Mouse (Mus musculus) hindbrain, embryonic 10.5 days (tissue): Measurements from ENCODE around the gene Slc1a7. TPM values are rescaled to one million over a fixed set of nuclear protein-coding genes. Genes with fewer than 3 reads are reported as not detected.

Experiments
- DNase-seq: peaks from one replicate; pipeline ENCODE4 v3.0.0-alpha.2; 2017; ENCODE audit warnings: low spot score
- H3K27ac ChIP-seq: fragments of 300-500 bp; sonication (generic); 2 replicates; pipeline ENCODE4 v1.5.1; 2016; ENCODE audit warnings: mild to moderate bottlenecking, moderate library complexity
- H3K27me3 ChIP-seq: fragments of 300-500 bp; sonication (generic); 2 replicates; pipeline ENCODE4 v1.6.1; 2016; ENCODE audit warnings: mild to moderate bottlenecking; ENCODE audit not compliant: poor library complexity, insufficient read depth, severe bottlenecking
- H3K36me3 ChIP-seq: fragments of 300-500 bp; sonication (generic); 2 replicates; pipeline ENCODE4 v1.6.1; 2016; ENCODE audit warnings: mild to moderate bottlenecking, moderate library complexity
- H3K4me1 ChIP-seq: fragments of 300-500 bp; sonication (generic); replicated peaks from 2 replicates; pipeline ENCODE4 v1.6.1; 2016; ENCODE audit warnings: mild to moderate bottlenecking
- H3K4me3 ChIP-seq: fragments of 300-500 bp; sonication (generic); 2 replicates; pipeline ENCODE4 v1.5.1; 2016; ENCODE audit warnings: mild to moderate bottlenecking, moderate library complexity
- H3K9me3 ChIP-seq: fragments of 300-500 bp; sonication (generic); 2 replicates; pipeline ENCODE4 v1.6.1; 2016; ENCODE audit warnings: mild to moderate bottlenecking, moderate library complexity
- WGBS: fragments of 180-500 bp; shearing (Covaris S2); methylation state at CpG from one replicate; pipeline ENCODE4 v1.1.7; 2016; 5-methylcytosine and 5-hydroxymethylcytosine counted together
- polyA plus RNA-seq: library from polyadenylated mRNA; unstranded; fragments of >200 nt; fragmentation: Nextera tagmentation; extraction: Ambion mirVana; gene quantifications from 2 replicates; pipeline ENCODE4 v1.2.1, GENCODE M21; 2016

The Slc1a7 gene
- polyA plus RNA-seq = not detected in 2 replicates

DNA sequence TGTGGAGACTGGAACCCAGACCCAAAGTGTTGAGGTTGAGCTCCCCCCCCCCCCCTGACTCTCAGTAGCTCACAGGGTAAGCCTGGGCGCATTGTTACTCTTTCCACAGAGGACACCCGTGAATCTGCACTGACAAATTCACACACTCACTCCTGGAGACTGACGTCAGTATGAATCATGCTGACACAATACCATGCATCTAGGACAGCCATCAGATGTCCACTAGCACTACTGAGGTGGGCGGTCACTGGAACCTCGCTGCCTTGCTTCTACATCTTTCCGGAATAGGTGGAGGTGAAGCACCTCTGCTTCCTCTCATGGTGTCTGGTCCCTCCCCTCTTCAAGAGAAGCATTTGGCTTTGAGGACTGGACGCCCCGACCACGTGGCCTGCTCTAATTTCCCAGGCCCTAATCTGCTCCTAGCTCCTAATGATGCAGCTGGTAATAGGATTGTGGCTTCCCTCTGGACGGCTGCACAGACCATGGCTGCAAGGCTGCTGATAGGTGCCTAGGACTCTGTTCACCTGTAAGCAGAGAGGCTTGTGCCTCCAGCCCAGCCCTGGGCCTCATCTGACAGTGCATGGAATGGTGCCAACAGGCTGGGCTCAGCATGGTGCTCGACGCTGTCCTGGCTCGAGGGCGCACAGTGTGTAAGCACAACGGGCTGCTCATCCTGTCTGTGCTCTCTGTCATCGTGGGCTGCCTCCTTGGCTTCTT lies at the start of gene Slc1a7:
Gene Slc1a7, plus strand, starts transcription at position 367 of the 717 bp plus-strand sequence.
- Histone ChIP-seq H3K9me3 (no peaks in the 10 kb centered on the region), H3K27me3 (no peaks in the 10 kb centered on the region), H3K4me1 (peaks cover 18% of the 10 kb centered on the region), H3K4me3 (no peak within 1 kb of the TSS), H3K27ac (no peak within 1 kb of the TSS), H3K36me3 (no peaks in the 10 kb centered on the region)
- DNase-seq = no peak
- 87% methylated on average over 16 of the region's 16 CpGs for WGBS

DNA sequence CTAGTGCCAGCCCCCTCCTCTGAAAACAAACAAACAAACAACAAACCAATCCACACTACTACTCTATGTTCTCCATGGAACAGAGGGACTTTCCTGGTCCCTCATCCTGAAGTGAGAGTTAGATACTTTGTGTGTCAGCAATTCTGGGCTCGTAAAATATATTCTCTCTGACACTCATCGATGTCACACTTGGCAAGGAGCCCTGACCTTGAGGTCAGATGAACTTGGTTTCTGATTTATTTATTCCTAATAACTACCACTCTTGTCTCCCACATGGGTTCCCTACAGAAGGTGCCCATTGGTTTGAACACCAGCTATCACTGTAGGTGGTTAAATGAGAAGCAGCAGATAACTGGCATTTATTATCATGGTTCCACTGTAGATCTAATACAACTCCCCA lies 47.8 kb upstream of the Slc1a7 start:
- Histone ChIP-seq H3K4me1 (peaks cover 23% of the 10 kb centered on the region), H3K4me3 (no peak overlapping the region), H3K9me3 (no peaks in the 10 kb centered on the region), H3K27ac (no peak overlapping the region), H3K27me3 (no peaks in the 10 kb centered on the region), H3K36me3 (peaks cover 8% of the 10 kb centered on the region; the same call in 1 of the 2 replicates)
- 98% methylated on average over 2 of the region's 2 CpGs for WGBS
- DNase-seq = no peak

DNA sequence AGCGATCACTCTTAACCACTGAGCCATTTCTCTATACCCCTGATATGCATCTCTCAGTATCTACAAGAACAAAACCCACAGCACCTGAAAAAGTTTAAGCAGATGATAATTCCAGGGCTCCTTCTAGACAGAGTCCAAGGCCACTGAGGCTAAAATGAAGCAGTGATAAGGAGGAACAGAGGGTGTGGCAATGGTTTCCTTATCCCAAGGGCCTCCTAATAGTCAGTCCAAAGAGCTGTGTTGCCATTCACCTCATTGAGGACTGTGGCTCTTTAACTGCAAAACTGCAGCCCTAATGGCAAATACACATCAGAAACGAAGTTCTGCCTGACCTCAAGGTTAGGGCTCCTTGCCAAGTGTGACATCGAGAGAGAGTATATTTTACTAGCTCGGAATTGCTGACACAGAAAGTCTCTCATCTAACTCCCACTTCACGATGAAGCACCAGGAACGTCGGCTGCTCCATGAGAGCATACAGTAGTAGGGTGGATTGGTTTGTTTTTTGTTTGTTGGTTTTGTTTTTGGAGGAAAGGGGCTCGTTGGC lies 46.9 kb upstream of the Slc1a7 start:
- DNase-seq = no peak
- H3K4me3 ChIP-seq = no peak overlapping the region
- 87% methylated on average over 8 of the region's 8 CpGs for WGBS

DNA sequence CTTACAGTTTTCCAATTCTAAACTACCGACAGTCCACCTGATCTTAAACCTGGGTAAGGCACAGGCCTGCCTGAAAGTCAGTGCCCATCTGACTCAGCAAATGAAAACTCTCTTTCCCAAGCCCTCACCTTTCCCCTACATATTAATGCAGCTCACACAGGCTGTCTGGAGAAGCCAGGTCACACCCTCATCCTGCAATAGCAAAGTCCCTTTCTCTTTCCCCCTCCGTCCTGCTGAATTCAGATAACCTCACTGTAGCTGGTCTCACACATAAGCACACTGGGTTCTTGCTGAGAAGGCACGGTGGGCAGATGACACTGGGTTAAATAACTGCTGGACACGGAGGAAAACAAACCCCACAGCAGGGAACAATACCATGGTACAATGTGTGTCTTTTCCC lies 46.2 kb upstream of the Slc1a7 start:
- Histone ChIP-seq H3K4me1 (peaks cover 23% of the 10 kb centered on the region), H3K4me3 (peak overlapping the region; percentile 93), H3K9me3 (no peaks in the 10 kb centered on the region), H3K36me3 (peaks cover 8% of the 10 kb centered on the region; the same call in 1 of the 2 replicates), H3K27ac (no peak overlapping the region), H3K27me3 (no peaks in the 10 kb centered on the region)
- no peak for DNase-seq
- 51% methylated on average over 4 of the region's 4 CpGs for WGBS

More for the DNA sequence above, 46.9 kb upstream of the Slc1a7 start:
- Histone ChIP-seq H3K27me3 (no peaks in the 10 kb centered on the region), H3K36me3 (peaks cover 8% of the 10 kb centered on the region; the same call in 1 of the 2 replicates), H3K27ac (no peak overlapping the region), H3K9me3 (no peaks in the 10 kb centered on the region), H3K4me1 (peaks cover 23% of the 10 kb centered on the region)

DNA sequence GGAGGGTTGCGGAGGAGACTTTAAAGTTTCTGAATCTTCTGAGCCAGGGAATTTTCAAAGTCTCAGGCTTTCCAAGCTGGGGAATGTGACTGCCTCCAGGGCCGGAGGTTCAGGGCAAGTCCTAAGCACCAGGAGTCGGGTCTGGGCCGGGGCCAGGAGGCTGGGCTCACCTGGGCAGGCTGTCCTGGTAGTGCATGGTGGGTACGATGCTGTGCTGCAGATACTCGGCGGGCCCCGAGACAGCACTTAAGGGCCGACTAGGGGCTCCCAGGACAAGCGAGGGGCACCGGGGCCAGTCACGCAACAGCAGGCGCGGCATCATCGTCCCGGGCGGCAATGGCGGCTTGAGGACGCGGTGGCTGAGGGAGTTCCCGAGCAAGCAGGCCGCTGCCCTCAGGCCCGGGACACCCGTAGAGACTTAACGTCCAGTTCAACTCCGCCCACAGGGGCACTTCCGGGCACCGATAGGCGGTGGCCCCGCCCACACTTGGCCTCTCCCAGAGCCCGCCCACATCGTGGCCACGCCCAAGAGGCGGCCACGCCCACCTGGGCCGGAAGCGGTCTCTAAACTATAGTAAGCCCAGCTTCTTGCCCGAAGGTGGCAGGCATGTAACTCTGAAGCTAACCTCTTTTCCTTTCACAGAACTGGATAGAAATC lies 44.9 kb upstream of the Slc1a7 start, which contains the start of gene Cpt2:
Gene Cpt2, minus strand, starts transcription at position 466 of the 658 bp plus-strand sequence.
- Histone ChIP-seq H3K27ac (peak within 1 kb of the TSS; percentile 92), H3K27me3 (no peaks in the 10 kb centered on the region), H3K9me3 (no peaks in the 10 kb centered on the region), H3K36me3 (peaks cover 8% of the 10 kb centered on the region; the same call in 1 of the 2 replicates), H3K4me3 (peak within 1 kb of the TSS; percentile 93), H3K4me1 (peaks cover 23% of the 10 kb centered on the region)
- 2% methylated on average over 38 of the region's 38 CpGs for WGBS
- peak; percentile 97 for DNase-seq

DNA sequence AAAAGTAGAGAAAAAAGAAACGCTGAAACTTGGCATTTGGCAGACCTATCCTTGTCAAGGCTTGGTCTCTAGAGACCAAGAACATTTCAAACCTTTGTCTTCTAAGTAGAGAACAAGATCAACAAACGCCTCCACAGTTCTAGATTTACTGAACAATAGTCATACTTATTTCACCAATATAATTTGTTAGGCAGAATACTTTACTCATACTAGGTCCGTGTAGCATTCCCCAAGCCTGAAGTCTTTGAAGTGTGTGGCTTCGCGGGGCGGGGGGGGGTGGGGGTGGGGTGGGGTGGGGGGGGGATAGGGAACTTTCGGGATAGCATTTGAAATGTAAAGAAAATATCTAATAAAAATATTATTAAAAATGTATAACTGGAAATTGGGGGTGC lies 44.3 kb upstream of the Slc1a7 start:
- Histone ChIP-seq H3K9me3 (no peaks in the 10 kb centered on the region), H3K4me1 (peaks cover 23% of the 10 kb centered on the region), H3K36me3 (peaks cover 8% of the 10 kb centered on the region; the same call in 1 of the 2 replicates), H3K27me3 (no peaks in the 10 kb centered on the region), H3K27ac (peak overlapping the region; percentile 92), H3K4me3 (peak overlapping the region; percentile 93)
- 52% methylated on average over 7 of the region's 7 CpGs for WGBS
- DNase-seq = no peak

DNA sequence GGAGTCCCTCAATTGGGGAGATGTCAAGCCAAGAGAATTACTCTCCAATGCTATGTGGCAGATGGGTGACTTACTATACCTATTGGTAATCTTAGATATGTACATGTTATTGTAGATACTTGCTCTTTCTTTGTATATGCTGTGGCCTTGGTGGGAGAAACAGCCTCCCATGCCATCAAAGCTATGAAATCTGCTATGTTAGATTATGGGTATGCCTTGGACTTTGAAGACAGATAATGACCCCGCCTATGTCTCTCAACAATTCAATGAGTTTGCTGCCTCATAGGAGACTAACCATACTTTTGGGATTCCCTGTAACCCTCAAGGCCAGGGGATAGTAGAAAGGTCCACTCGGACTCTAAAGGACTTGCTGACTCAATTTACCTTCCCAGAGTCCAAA lies 39.9 kb upstream of the Slc1a7 start:
- peaks cover 4% of the 10 kb centered on the region; the same call in 1 of the 2 replicates for H3K4me1 ChIP-seq
- H3K9me3 ChIP-seq = no peaks in the 10 kb centered on the region
- no peak overlapping the region for H3K27ac ChIP-seq
- no peaks in the 10 kb centered on the region for H3K36me3 ChIP-seq
- H3K4me3 ChIP-seq = no peak overlapping the region
- H3K27me3 ChIP-seq = no peaks in the 10 kb centered on the region
- WGBS = 71% methylated on average over 2 of the region's 2 CpGs
- DNase-seq = no peak

DNA sequence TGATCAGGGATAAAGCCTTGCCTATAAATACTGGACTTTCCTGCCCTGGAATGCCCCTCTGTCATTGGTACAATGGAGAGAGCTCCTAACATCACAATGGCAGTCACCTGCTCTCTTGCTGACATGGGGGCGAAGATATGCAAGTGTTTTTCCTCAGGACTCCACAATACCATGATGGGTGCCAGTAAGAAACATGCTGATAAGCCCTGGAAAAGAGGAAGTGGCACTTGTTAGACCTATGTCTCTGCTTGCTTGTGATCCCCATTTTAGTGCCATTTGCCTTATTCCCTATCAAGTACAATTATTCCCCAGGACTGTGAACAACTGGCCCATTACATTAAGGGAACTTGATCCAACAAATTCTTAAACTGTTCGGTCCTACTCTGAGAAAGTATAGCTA lies 39.4 kb upstream of the Slc1a7 start:
- no peak overlapping the region for H3K4me3 ChIP-seq
- no peaks in the 10 kb centered on the region for H3K9me3 ChIP-seq
- H3K4me1 ChIP-seq = no peaks in the 10 kb centered on the region
- WGBS = 85% methylated on average over 2 of the region's 2 CpGs
- no peaks in the 10 kb centered on the region for H3K27me3 ChIP-seq
- H3K36me3 ChIP-seq = no peaks in the 10 kb centered on the region
- DNase-seq = no peak
- no peak overlapping the region for H3K27ac ChIP-seq

DNA sequence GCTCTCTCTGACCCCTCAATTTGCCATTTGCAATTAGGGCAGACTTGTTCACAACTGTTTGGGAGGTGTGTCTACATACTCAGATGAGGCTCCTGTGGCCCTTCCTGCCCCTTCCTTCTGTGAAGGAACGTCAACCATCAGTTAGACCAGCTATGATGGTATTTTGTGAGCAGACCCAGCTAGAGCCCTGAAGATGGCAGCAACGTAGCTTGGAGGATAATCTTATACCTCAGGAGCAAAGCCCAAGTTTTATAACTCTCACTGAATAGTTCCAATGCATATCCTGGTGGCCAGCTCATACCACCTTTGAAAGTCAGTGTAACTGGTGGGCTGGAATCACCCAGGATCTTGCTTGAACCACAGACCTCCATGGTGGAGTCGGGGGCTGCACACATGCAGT lies 36.7 kb upstream of the Slc1a7 start:
- H3K4me3 ChIP-seq = no peak overlapping the region
- H3K27me3 ChIP-seq = no peaks in the 10 kb centered on the region
- H3K36me3 ChIP-seq = no peaks in the 10 kb centered on the region
- H3K9me3 ChIP-seq = no peaks in the 10 kb centered on the region
- no peaks in the 10 kb centered on the region for H3K4me1 ChIP-seq
- no peak overlapping the region for H3K27ac ChIP-seq
- WGBS = 72% methylated on average over 3 of the region's 3 CpGs
- DNase-seq = no peak

DNA sequence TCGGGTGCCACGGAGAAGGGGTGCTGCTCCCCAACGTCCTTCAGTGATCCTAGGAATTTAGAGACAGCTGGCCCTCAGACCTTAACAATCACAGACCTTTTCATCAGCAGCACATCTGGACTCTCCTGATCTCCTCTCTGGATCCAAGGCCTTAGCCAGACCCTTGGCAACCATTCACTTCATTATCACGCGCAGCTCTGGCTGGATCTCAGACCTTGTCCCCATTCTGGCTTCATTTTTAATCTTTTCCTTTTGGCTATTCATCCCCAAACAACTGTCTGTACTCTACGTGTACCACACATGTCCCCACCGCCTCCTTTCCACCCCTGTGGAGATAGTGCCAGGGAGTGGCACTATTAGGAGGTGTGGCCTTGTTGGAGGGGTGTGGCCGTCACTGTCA lies 34.9 kb upstream of the Slc1a7 start:
- Histone ChIP-seq H3K4me1 (no peaks in the 10 kb centered on the region), H3K9me3 (no peaks in the 10 kb centered on the region), H3K27me3 (no peaks in the 10 kb centered on the region), H3K4me3 (no peak overlapping the region), H3K27ac (no peak overlapping the region), H3K36me3 (no peaks in the 10 kb centered on the region)
- no peak for DNase-seq
- 87% methylated on average over 8 of the region's 8 CpGs for WGBS

DNA sequence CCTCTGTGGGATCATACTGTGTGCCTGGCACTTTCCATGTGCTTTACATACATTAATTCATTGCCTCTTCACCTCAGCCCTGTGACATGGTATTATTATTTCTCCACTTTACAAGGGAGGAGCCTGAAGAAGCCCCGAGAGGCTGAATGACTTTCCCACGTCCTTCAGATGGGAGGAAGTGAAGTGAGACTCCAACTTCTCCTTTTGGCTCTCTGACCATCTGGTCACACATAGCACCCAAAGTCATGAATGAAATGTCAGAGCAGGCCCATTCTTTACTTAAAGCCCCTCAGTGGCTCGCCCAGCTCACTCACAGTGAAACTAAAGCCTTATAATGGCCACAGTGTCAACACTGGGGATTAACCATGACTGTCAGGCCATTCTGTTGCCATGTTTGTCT lies 32.9 kb upstream of the Slc1a7 start:
- Histone ChIP-seq H3K36me3 (no peaks in the 10 kb centered on the region), H3K27me3 (no peaks in the 10 kb centered on the region), H3K27ac (no peak overlapping the region), H3K4me1 (no peaks in the 10 kb centered on the region), H3K9me3 (no peaks in the 10 kb centered on the region), H3K4me3 (no peak overlapping the region)
- 75% methylated on average over 3 of the region's 3 CpGs for WGBS
- no peak for DNase-seq

DNA sequence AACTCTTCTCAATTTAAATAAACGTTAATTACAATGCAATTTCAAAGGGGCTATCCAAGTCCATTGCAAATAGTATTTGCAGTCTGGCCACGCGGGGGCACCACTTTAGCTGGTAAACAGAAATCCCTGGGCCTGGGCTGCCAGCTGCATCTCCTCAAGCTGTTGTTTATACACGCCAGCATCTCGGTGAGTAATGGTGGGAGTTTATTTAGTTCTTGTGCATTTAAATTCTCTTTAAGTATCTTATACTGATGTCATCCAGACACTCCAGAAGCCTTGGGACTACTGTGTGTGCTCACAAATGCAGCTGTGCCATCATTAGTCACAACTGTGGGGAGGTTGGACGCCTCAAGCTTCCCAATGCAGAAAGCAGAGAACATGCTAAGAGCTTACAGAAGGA lies 30.8 kb upstream of the Slc1a7 start:
- Histone ChIP-seq H3K27me3 (no peaks in the 10 kb centered on the region), H3K9me3 (no peaks in the 10 kb centered on the region), H3K4me3 (no peak overlapping the region), H3K4me1 (no peaks in the 10 kb centered on the region), H3K27ac (no peak overlapping the region), H3K36me3 (no peaks in the 10 kb centered on the region)
- DNase-seq = peak; percentile 60
- WGBS = 36% methylated on average over 6 of the region's 6 CpGs

DNA sequence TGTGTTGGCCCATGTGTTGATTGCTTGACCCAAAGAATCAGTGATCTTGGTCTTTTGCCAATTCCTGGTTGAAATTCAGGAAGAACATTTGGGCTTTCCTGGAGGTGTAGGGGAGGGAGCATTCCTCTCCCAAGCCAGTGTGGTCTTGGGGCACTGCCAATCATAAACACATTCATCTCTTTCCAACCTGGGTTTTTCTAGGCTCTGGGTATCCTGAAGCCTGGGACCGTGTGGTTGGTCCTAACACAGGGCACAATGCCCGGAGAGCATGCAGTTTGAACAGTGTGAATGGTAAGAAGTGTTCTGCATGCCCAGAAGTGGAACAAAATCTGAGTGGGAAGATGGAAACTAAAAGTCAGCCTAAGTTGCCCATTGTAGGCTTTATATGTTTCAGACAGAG lies 30.0 kb upstream of the Slc1a7 start:
- WGBS = 92% methylated on average over 2 of the region's 2 CpGs
- Histone ChIP-seq H3K4me3 (no peak overlapping the region), H3K27me3 (no peaks in the 10 kb centered on the region), H3K27ac (no peak overlapping the region), H3K9me3 (no peaks in the 10 kb centered on the region), H3K36me3 (no peaks in the 10 kb centered on the region), H3K4me1 (no peaks in the 10 kb centered on the region)
- DNase-seq = no peak
